Mouse (Mus musculus) neutrophil, adult 5-6 weeks (primary cell): Measurements from ENCODE around the gene Epha4. TPM values are rescaled to one million over a fixed set of nuclear protein-coding genes. Genes with fewer than 3 reads are reported as not detected.

Source experiments
- ATAC-seq: fragments of 151-379, 151-347 bp; 2 replicates; pipeline ENCODE4 v1.8.0; 2017; ENCODE audit warnings: mild to moderate bottlenecking, moderate TSS enrichment; ENCODE audit not compliant: insufficient number of reproducible peaks, poor library complexity, low FRiP score, severe bottlenecking; ENCODE audit errors: extremely low read depth
- total RNA-seq: library from RNA; stranded (forward); fragments of 200-1000 nt; gene quantifications from 2 replicates; pipeline ENCODE4 v1.2.3, GENCODE M21; 2017

Epha4 gene
- total RNA-seq, 1 experiment from 2014 or later: 0.81 TPM

DNA sequence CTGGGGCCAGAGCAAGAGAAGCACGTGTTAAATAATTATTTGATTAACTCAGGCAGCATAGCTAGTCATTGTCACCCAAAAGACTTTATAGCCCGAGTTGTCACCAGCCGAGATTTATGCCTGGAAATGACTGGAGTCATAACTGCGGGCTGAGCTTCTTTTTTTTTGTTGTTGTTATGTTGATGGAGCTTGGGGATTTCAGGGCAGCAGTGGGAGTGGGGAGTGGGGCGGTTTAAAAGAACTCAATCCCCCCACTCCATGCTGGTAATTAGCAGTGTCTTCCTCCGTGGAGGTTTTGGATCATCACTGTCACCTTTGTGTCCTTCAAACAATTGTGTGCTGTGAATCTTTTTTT lies 57.5 kb downstream of the Epha4 start:
- no peak for ATAC-seq

GRCm38 (mm10) chr1:77456695-77457445 lies 58.0 kb downstream of the Epha4 start:
- no peak for ATAC-seq

GRCm38 (mm10) chr1:77453811-77454210 lies 61.1 kb downstream of the Epha4 start:
- no peak for ATAC-seq

- ATAC-seq: no peak
Observed at GRCm38 (mm10) chr1:77452721-77453120, 62.2 kb downstream of the Epha4 start.

DNA sequence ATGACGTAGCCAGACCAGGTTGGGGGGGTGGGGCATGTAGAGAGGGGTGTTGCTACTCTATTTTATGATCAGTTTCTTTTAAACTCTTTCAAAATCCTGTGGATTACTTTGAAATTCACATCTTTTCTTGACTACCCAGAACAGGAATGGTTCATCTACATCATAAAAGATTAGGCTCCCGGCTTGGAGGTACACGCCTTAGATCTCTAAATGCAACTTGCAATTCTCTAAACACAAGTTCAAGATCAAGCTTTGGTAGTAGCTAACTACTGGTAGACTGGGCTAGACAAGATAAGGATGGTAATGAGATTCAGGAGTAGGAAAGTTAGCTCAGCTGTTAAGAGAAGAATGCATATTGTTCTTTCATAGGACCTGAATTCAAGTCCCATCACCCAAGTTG lies 63.3 kb downstream of the Epha4 start:
- no peak for ATAC-seq

DNA sequence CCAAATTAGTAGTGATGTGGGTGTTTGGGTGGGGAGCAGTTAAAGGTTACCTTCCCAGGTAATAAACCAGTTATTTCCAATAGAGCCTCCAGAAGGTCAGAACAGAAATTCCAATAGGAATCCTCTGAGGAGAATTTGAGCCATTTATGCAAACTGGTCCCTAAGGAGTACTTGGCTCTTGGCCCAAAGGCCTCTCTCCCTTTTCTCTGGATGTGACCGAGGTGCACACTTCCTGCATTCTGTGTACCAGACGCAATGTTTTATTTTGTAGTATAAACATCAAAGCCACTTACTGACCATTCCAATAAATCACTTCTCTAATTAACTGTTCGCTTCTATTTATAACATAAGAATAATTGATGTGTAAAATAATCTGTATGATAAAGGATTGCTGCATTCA lies 64.7 kb downstream of the Epha4 start:
- ATAC-seq: no peak

DNA sequence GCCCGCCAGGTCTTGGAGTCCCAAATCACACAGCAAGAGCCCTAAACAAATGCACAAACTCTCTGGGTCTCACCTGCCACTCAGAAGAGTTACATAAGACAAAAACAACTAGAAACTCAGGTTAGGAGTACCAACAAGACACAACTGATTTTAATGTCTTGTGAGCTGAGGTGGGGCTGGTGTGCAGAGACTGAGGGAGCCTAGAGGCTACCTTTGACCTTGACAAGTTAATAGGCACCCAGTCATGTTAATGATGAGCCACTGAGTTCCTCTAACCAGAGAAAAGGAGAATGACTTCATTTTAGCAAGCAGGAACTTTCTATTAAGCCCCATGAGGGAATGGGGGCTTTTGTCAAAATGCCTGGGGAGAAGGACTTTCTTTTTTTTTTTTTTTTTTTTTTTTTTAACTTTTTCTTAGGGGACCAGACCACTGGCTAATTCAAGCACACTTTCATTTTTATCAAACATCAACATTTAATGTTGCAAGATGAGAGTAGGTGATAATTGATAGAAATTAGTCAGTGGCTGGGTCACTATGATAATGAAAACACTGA lies 67.8 kb downstream of the Epha4 start:
- ATAC-seq: no peak

DNA sequence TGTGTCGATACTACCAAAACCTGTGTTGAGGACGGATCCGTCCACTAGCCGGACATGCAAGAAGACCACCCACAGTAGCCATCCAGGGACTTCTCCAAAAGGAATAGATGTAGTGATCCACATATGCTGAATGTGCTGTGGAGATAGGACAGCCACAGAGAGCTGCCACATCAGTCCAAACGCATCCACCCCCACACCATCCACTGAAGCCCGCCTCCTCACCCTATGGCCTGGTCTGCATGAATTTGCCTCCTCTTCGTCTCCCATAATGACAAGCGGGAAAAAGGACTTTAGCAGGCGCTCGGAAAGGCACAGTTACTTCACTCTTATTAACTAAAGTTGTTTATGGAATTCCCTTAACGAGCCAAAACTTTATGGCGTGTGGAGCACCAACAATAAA lies 68.5 kb downstream of the Epha4 start:
- no peak for ATAC-seq

DNA sequence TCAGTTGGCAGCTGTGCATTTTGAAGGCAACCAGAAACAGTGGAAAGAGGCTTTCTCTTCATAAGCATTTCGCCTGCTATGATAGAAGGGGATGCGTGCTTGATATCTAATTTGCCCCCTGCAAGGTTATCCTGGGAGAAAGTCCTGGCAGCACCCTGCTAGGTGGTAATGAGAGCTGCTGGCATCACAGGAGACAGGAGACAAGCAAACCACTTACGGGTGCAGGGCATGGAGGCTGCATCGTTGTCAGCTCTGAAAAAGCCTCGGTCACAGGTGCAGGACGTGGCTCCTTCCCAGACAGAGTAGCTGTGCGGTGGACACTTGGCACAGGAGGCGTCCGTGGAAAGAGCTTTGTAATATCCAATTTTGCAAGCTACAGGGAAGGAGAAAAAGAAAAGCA lies 70.2 kb downstream of the Epha4 start:
- ATAC-seq: no peak

GRCm38 (mm10) chr1:77441987-77442386 lies 72.9 kb downstream of the Epha4 start:
- no peak for ATAC-seq

DNA sequence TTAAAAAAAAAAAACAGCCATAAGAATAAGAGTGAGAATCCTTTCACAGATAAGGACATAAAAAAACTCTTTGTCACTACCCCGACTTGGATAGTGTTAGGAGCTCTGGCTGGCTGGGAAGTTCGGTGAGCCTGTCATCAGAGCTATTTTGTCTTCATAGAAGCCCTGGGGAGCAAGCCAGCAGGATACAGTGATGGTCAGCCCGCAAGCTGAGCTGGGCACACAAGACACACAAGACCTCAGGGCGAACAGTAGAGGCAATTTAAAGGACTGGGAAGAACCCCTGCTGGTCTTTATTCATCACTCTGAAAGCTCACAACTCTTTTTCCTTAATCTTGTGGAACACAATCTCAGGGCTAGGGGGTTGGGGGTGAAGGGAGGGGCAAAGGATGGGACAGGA lies 73.5 kb downstream of the Epha4 start:
- ATAC-seq: no peak

- ATAC-seq: no peak
Observed at GRCm38 (mm10) chr1:77440512-77440911, 74.4 kb downstream of the Epha4 start.

- ATAC-seq: no peak
Observed at GRCm38 (mm10) chr1:77439383-77440074, 75.4 kb downstream of the Epha4 start.

GRCm38 (mm10) chr1:77438639-77439038 lies 76.2 kb downstream of the Epha4 start:
- no peak for ATAC-seq

DNA sequence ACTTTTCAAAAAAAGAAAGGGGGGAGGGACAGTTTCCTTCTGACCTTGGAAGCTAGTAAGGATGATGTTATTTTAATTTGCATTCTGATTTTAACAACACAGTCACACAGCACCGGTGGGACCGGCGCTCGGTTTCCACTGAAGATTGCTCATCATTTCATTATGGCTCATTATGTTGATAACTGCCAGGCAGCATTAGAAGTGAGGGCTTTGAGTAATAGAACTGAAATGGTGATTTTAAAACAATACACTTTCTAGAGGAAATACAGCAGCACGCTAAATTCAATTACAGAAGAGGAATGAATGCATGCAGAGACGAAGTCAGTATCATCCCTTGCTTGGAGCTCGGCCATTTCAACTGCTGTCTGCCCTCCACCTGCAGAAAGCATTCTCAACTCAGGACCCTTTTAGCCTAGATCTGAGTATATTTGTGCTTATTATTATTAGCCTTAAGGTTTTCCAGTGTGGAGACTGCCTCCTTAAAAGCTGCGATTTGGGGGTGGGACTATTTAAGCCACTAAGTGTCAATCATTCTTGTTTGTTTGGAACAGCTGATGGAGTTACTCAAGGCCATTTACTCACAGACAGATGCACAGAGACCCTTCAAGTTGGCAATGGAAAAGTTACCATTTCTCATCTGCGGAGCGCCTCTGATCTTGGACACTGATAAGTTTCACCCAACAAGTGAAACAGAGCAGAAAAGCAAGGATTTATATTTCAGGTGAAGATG lies 76.8 kb downstream of the Epha4 start:
- ATAC-seq: no peak

DNA sequence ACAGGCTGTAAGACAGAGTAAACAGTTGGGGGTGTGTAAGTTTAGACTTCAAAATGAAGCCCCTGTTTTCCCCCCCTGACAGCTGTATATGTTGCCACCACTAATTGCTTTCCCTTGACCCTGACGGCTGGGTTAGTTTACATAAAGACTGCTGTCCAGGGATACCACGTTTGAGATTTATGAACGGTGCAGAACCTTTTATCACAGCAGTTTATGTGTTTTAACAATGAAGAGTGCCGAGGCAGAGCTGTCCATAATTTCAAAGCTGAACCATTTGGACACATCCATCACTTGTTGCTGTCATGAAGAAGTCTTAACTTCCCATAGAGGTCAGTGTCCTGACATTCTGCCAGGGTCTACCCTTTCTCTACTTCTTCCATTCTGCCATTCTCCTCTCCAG lies 79.8 kb downstream of the Epha4 start:
- ATAC-seq: no peak

- ATAC-seq: no peak
Observed at GRCm38 (mm10) chr1:77433148-77433547, 81.7 kb downstream of the Epha4 start.

GRCm38 (mm10) chr1:77432489-77432888 lies 82.4 kb downstream of the Epha4 start:
- no peak for ATAC-seq

GRCm38 (mm10) chr1:77429174-77429573 lies 85.7 kb downstream of the Epha4 start:
- no peak for ATAC-seq

GRCm38 (mm10) chr1:77426956-77427355 lies 87.9 kb downstream of the Epha4 start:
- no peak for ATAC-seq
